Mouse (Mus musculus) lung, postnatal 0 days (tissue): ENCODE results near the gene Adcy7.

Source experiments
- CTCF ChIP-seq: IDR thresholded peaks from 2 replicates; pipeline ENCODE4 v1.5.1; 2016; ENCODE audit warnings: antibody characterized with exemption, mild to moderate bottlenecking
- EP300 ChIP-seq: IDR thresholded peaks from 2 replicates; pipeline ENCODE4 v1.6.1; 2016; ENCODE audit warnings: antibody characterized with exemption, mild to moderate bottlenecking, control low read depth

DNA sequence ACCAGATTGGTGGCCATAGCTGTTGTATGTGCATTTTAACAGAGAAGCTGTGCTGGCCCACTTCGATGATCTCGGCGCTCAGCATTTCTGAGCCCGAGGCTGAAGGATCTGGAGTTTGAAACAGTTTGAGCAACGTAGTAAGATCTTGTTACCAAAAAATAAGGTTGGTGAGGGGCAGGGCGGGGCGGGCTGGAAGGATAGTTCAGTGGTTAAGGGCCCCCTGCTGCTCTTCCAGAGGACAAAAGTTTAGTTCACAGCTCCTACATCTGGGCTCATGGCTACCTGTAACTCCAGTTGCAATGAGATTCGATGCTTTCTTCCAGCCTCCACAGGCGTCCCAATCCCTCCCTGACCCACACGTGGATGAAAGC lies 26.5 kb downstream of the Adcy7 start:
- no peak for TF ChIP-seq CTCF
- no peak for TF ChIP-seq EP300
